Mouse (Mus musculus) lung, embryonic 16.5 days (tissue): ENCODE results near the gene Luzp1. TPM values are rescaled to one million over a fixed set of nuclear protein-coding genes. Genes with fewer than 3 reads are reported as not detected.

Source experiments
- ATAC-seq: fragments of 200-750 bp; cut with Nextera tagmentation; 2 replicates; pipeline ENCODE4 v1.8.0; 2017; ENCODE audit warnings: low read depth, mild to moderate bottlenecking, moderate library complexity
- H3K27ac ChIP-seq: fragments of 300-500 bp; sonication (generic); 2 replicates; pipeline ENCODE4 v1.5.1; 2014; ENCODE audit warnings: mild to moderate bottlenecking, control low read depth, low read length
- H3K27me3 ChIP-seq: fragments of 300-500 bp; sonication (generic); 2 replicates; pipeline ENCODE4 v1.6.1; 2014; ENCODE audit warnings: low read depth, low read length, mixed read lengths; ENCODE audit not compliant: control insufficient read depth, insufficient read depth
- H3K36me3 ChIP-seq: fragments of 300-500 bp; sonication (generic); 2 replicates; pipeline ENCODE4 v1.6.1; 2014; ENCODE audit warnings: low read length; ENCODE audit not compliant: control insufficient read depth, insufficient read depth
- H3K4me1 ChIP-seq: fragments of 300-500 bp; sonication (generic); replicated peaks from 2 replicates; pipeline ENCODE4 v1.6.1; 2014; ENCODE audit warnings: low read length, mixed read lengths; ENCODE audit not compliant: control insufficient read depth, insufficient read depth
- H3K4me2 ChIP-seq: fragments of 300-500 bp; sonication (generic); 2 replicates; pipeline ENCODE4 v1.6.1; 2014; ENCODE audit warnings: low read depth, low read length, control low read depth
- H3K4me3 ChIP-seq: fragments of 300-500 bp; sonication (generic); 2 replicates; pipeline ENCODE4 v1.5.1; 2014; ENCODE audit warnings: mild to moderate bottlenecking, low read length, control low read depth
- H3K9ac ChIP-seq: fragments of 300-500 bp; sonication (generic); 2 replicates; pipeline ENCODE4 v1.6.1; 2014; ENCODE audit warnings: low read length, control low read depth
- H3K9me3 ChIP-seq: fragments of 300-500 bp; sonication (generic); 2 replicates; pipeline ENCODE4 v1.6.1; 2016; ENCODE audit warnings: low read length; ENCODE audit not compliant: control insufficient read depth
- WGBS: fragments of 180-500 bp; shearing (Covaris S2); extraction: QIAGEN DNeasy Blood & Tissue Kit; methylation state at CpG from one replicate; pipeline ENCODE4 v1.1.7; 2014; 5-methylcytosine and 5-hydroxymethylcytosine counted together
- polyA plus RNA-seq: library from polyadenylated mRNA; unstranded; fragments of >200 nt; fragmentation: Nextera tagmentation; extraction: Ambion mirVana; gene quantifications from 2 replicates; pipeline ENCODE4 v1.2.1, GENCODE M21; 2015

Gene Luzp1
- polyA plus RNA-seq = 100 and 115 TPM in 2 replicates

DNA sequence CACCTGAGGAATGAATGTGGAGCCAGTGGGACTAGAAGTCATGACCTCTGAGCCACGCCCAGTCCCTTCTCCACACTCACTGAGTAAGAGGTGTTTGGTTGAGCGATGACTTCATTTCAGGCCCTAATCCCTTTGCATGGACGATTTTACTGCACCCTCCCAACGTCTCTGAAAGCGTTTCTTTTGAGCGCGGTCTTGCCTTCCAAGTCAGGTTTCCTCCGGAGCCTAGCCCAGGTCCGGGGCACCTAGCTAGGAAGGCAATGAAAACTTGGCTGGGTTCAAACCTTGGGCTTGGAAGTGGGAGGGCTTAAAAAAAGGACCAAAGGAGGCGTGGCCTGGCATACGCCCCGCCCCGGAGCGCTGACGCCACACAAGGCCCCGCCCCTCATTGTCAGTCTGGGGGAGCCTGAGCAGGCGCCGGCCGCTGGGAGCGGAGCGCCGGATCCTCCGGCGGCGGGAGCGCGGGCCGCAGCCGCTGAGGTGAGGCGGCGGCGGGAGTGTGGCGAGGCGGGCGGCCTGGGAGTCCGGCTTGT lies at the start of gene Luzp1:
Luzp1 (plus strand) TSS at position 391 of the 533 bp plus-strand sequence.
- Histone ChIP-seq H3K27ac (peak within 1 kb of the TSS; percentile 97), H3K9me3 (no peaks in the 10 kb centered on the region), H3K4me1 (peaks cover 13% of the 10 kb centered on the region), H3K9ac (peak within 1 kb of the TSS; percentile 93), H3K27me3 (peaks cover under 1% of the 10 kb centered on the region; the same call in 1 of the 2 replicates), H3K36me3 (no peaks in the 10 kb centered on the region), H3K4me2 (peak within 1 kb of the TSS; percentile 67), H3K4me3 (peak within 1 kb of the TSS; percentile 90)
- WGBS = 1% methylated on average over 36 of the region's 36 CpGs
- peak; percentile 96 for ATAC-seq

DNA sequence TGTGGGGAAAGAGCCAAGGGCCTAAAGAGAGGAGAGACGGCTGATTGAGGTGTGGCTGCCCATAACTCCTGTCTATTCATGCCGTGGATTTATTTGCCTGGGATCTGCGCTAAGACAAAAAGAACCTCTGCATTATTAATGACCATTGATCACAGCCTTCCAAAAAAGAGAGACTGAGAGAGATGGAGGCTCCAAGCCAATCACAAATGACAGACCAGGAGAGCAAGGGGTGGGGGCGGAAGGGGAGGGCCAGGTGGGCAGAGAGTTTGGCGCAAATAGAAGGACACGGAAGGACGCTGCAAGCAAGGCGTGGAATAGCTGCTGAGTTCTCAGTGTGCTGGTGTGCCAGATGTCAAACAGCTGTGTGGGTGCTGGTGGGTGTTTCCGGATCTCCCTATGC lies 46.3 kb upstream of the Luzp1 start, which contains the start of gene Htr1d:
Htr1d (plus strand) TSS at position 301 of the 400 bp plus-strand sequence.
- ATAC-seq = no peak
- H3K4me2 ChIP-seq = peak within 1 kb of the TSS; percentile 94
- no peaks in the 10 kb centered on the region for H3K36me3 ChIP-seq
- H3K9me3 ChIP-seq = no peaks in the 10 kb centered on the region
- peak within 1 kb of the TSS; percentile 51 for H3K4me3 ChIP-seq
- 62% methylated on average over 9 of the region's 9 CpGs for WGBS
- H3K9ac ChIP-seq = peak within 1 kb of the TSS; percentile 52; the same call in 1 of the 2 replicates
- H3K4me1 ChIP-seq = peaks cover 10% of the 10 kb centered on the region
- H3K27me3 ChIP-seq = peaks cover 36% of the 10 kb centered on the region
- no peak within 1 kb of the TSS for H3K27ac ChIP-seq

DNA sequence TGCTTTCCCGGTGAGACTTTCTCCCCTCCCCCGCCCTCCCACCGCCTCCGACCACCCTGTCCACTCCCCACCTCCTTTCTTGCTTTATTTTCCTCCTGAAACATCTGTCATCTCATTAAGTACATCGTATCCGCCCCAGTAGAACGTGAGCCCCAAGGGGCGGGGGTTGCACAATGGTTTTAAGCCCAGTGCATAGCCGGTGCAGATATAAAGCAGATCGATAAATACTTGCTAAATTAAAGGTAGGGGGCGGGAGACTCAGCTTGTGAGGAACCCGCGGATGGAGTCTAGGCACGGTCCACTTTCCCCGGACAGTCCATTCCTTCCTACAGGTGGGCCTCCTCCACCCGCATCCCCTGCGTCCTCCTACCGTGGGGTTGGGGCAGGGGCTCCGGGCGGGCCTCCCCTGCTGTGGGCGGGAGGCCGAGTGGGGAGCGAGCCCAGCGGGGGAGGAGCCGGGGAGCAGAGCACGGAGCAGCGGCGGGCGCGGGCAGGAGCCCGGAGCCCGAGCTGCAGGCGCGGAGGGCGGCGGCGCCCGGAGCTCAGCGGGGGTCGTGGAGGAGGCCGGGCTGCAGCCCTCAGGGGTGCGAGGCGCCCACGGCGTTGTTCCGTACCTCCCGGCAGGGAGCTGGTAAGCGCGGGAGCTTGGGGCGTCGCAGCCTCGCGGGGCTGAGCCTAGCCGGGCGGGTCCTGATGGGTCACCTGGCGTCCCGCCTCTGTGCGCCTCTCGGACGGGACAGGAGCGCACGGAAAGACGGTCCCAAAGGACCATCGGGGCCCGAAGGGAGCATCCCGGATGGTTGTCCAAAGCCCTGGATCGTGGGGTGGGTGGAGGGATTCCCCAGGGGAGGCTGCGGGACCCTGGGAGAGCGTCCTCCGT lies 45.2 kb upstream of the Luzp1 start:
- ATAC-seq = peak; percentile 23; the same call in 1 of the 2 replicates
- no peak overlapping the region for H3K27ac ChIP-seq

DNA sequence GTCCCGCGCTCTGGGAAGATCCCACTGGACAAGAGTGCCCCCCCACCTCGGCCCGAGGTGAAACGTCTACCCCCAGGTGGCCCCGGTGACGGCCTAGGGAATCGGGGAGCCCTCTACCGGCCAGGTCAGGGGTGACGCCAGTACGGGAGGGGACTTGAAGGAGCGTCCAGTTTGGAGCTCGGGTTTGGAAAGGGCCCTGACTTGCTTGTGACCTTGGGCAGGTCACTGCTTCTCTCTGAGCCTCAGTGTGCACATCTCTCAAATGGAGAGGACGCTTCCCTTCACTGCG lies 44.6 kb upstream of the Luzp1 start:
- Histone ChIP-seq H3K9ac (peak overlapping the region; percentile 52; the same call in 1 of the 2 replicates), H3K4me3 (peak overlapping the region; percentile 51), H3K9me3 (no peaks in the 10 kb centered on the region), H3K27ac (no peak overlapping the region), H3K36me3 (no peaks in the 10 kb centered on the region), H3K4me2 (peak overlapping the region; percentile 94), H3K4me1 (peaks cover 10% of the 10 kb centered on the region), H3K27me3 (peaks cover 36% of the 10 kb centered on the region)
- WGBS = 3% methylated on average over 15 of the region's 15 CpGs
- peak; percentile 32; the same call in 1 of the 2 replicates for ATAC-seq

More for the DNA sequence above, 45.2 kb upstream of the Luzp1 start:
- H3K9ac ChIP-seq = peak overlapping the region; percentile 52; the same call in 1 of the 2 replicates
- no peaks in the 10 kb centered on the region for H3K36me3 ChIP-seq
- H3K9me3 ChIP-seq = no peaks in the 10 kb centered on the region
- H3K4me3 ChIP-seq = peak overlapping the region; percentile 51
- peak overlapping the region; percentile 94 for H3K4me2 ChIP-seq
- 1% methylated on average over 47 of the region's 70 CpGs for WGBS
- H3K4me1 ChIP-seq = peaks cover 10% of the 10 kb centered on the region
- peaks cover 36% of the 10 kb centered on the region for H3K27me3 ChIP-seq

DNA sequence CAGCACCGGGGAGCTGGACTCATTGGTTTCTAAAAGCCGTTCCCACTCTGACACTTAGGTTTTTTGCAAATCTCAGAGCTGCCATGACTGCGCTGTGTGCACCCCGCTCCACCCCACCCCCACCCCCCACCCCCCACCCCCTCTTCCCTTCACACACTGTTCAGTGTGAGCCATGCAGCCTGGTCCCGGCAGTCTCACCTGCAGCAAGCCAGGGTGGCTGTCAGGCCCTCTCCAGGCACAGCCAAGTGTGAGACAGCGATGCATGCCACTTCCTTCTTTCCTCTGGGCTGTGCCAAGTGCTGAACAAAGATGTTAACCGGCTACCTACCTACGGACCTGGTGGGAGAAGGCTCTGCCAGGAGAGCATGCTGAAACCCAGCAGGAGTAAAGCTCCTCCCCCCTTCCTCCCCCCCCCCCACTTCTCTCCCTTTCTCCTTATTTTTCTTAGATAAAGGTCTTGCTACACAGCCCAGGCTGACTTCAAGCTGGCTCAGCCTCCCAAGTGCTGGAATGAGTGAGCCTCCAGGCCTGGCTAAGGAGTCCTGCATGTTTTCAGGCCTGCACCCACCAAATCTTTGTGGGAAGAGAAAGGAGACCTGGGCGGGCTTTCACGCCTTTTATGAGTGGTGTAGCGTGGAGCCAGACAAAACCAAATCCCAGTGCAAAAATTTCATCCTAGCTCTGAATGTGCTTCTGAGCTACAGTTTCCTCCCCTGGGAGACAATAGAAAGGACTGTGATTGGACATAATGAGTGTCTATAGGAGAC lies 38.8 kb upstream of the Luzp1 start:
- no peak overlapping the region for H3K9ac ChIP-seq
- H3K4me2 ChIP-seq = no peak overlapping the region
- peak; percentile 52; the same call in 1 of the 2 replicates for ATAC-seq
- WGBS = 23% methylated on average over 11 of the region's 11 CpGs
- no peaks in the 10 kb centered on the region for H3K9me3 ChIP-seq
- H3K36me3 ChIP-seq = no peaks in the 10 kb centered on the region
- peaks cover 2% of the 10 kb centered on the region; the same call in 1 of the 2 replicates for H3K27me3 ChIP-seq
- no peak overlapping the region for H3K4me3 ChIP-seq
- no peak overlapping the region for H3K27ac ChIP-seq
- H3K4me1 ChIP-seq = peaks cover 9% of the 10 kb centered on the region; the same call in 1 of the 2 replicates

DNA sequence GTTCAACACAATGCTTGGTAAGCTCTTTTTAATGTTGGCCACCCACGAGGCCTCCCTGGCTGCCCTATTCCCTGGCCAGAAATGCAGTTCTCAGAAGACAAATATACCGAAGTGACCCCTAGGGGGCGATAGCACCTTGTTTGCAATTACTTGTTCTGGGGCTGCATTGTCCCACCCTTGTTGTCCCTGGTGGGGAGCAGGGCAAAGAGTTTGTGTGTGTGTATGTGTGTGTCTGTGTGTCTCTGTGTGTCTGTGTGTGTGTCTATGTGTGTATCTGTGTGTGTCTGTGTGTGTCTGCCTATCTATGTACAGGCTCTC lies 38.2 kb upstream of the Luzp1 start:
- H3K4me1 ChIP-seq = peaks cover 9% of the 10 kb centered on the region; the same call in 1 of the 2 replicates
- H3K4me3 ChIP-seq = no peak overlapping the region
- no peaks in the 10 kb centered on the region for H3K9me3 ChIP-seq
- H3K27ac ChIP-seq = no peak overlapping the region
- no peaks in the 10 kb centered on the region for H3K27me3 ChIP-seq
- H3K36me3 ChIP-seq = no peaks in the 10 kb centered on the region
- no peak overlapping the region for H3K4me2 ChIP-seq
- no peak overlapping the region for H3K9ac ChIP-seq
- 2% methylated on average over 3 of the region's 3 CpGs for WGBS
- ATAC-seq = peak; percentile 53; the same call in 1 of the 2 replicates

DNA sequence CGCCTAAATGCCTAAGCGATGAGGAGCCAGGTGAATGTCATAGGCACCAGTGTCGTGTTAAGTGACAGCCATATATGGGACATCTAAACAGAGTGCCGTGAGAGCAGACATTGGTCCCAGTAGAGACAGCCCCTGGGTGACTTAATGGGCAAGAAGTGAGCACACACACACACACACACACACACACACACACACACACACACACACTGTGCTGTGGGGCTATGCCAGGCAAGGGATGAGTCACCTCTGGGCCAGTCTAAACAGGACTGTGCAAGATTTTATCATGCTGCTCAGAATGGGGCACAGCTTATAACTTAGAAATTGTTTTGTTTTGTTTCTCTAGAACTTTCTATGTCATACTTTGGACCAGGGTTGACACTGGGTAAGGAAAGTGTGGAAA lies 35.5 kb upstream of the Luzp1 start:
- Histone ChIP-seq H3K4me2 (no peak overlapping the region), H3K27me3 (no peaks in the 10 kb centered on the region), H3K4me1 (peaks cover 9% of the 10 kb centered on the region; the same call in 1 of the 2 replicates), H3K9ac (no peak overlapping the region), H3K27ac (no peak overlapping the region), H3K9me3 (no peaks in the 10 kb centered on the region), H3K36me3 (no peaks in the 10 kb centered on the region), H3K4me3 (no peak overlapping the region)
- no peak for ATAC-seq
- 66% methylated on average over 4 of the region's 4 CpGs for WGBS

DNA sequence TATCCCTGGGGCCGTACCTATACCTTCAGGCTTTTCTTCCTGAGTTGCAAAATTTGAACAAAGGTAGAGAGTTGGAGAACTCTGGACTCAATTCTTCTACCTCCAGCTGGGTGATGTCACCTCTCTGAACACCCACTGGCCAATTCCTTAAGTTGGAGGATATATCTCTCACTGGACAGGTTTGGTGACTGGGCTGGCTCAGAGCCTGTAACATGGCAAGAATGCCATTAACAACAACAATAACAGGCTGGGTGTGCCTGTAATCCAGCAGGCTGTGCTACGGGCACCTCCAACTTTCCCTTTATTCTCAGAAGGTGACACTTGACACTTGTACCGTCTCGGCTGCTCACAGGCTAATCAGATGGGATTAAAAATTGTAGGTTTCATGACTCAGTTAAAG lies 30.5 kb upstream of the Luzp1 start:
- H3K9me3 ChIP-seq = no peaks in the 10 kb centered on the region
- WGBS = 54% methylated on average over 4 of the region's 4 CpGs
- no peaks in the 10 kb centered on the region for H3K27me3 ChIP-seq
- no peaks in the 10 kb centered on the region for H3K4me1 ChIP-seq
- H3K9ac ChIP-seq = no peak overlapping the region
- no peaks in the 10 kb centered on the region for H3K36me3 ChIP-seq
- no peak overlapping the region for H3K4me3 ChIP-seq
- ATAC-seq = no peak
- H3K27ac ChIP-seq = no peak overlapping the region
- H3K4me2 ChIP-seq = no peak overlapping the region
